Mouse (Mus musculus): ENCODE data around the gene Hhat. TPM values are rescaled to one million over a fixed set of nuclear protein-coding genes. Genes with fewer than 3 reads are reported as not detected.

Gene Hhat
- total and polyA plus RNA-seq, 3 experiments = 0.21 to 1.2 (median 1.1) TPM

DNA sequence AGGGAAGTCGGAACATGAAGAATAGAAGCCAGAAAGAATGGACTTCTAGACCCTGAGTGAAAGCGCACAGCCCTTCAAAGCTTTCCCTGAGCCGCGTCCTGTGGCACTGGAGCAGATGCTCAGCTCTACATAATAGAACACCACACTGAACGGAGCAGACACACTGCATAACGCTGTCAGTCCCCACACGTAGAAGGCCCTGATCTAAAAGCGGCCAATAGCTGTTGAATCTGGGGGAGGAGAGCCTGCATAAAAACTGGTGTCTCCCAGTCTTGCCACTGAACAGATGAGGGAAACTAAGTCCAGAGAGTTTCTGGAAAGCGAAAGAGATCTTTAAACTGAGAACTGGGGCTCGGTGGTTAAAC is 911 bp downstream of the Hhat start:
- Histone ChIP-seq H3K79me2 (replicated peaks; ENCODE audit: control insufficient read depth, extremely low read depth, insufficient read depth, poor library complexity, severe bottlenecking) (no peaks in the 10 kb centered on the region), H3K4me2 (ENCODE audit: insufficient read depth, low read depth, poor library complexity, severe bottlenecking) (no peak overlapping the region), H3K27ac (ENCODE audit: insufficient read depth, low read depth) (no peak overlapping the region), H3K27me3 (replicated peaks) (no peaks in the 10 kb centered on the region), H3K4me3 (replicated peaks in 1 of 3; ENCODE audit: low read depth in 2 of 3, low read length in 2 of 3, poor library complexity in 1 of 3) (no peak overlapping the region), H3K4me1 (ENCODE audit: control insufficient read depth in 1 of 2, insufficient read depth in 2 of 2) (peaks cover 2 to 12% of the 10 kb centered on the region in 2 experiments; a peak in 3 of 4 replicates), H3K9me3 (replicated peaks; ENCODE audit: low read length) (no peaks in the 10 kb centered on the region), H3K36me3 (replicated peaks in 1 of 2; ENCODE audit: control insufficient read depth in 1 of 2, insufficient read depth in 1 of 2, low read length in 1 of 2) (no peaks in the 10 kb centered on the region), H3K9ac (ENCODE audit: insufficient read depth, low read depth) (no peak overlapping the region)
- no peak for DNase-seq (ENCODE audit: extremely low read depth)
- TF ChIP-seq RAD21 (IDR thresholded peaks at IDR 0.05; ENCODE audit: low read depth, low read length) = no peak
- TF ChIP-seq POLR2AphosphoS2 (IDR thresholded peaks at IDR 0.05; ENCODE audit: low read depth, low read length) = no peak
- TF ChIP-seq POLR2A (IDR thresholded peaks at IDR 0.05; ENCODE audit: low read depth, low read length) = no peak
- no peak for TF ChIP-seq TCF12 (IDR thresholded peaks at IDR 0.05; ENCODE audit: low read depth, low read length)
- no peak for TF ChIP-seq BHLHE40 (IDR thresholded peaks at IDR 0.05; ENCODE audit: low read depth, low read length)
- TF ChIP-seq CTCF (conservative IDR thresholded peaks at IDR 0.05 in 1 of 2, IDR thresholded peaks at IDR 0.05 in 1 of 2; ENCODE audit: low read depth in 2 of 2, low read length in 2 of 2) = no peak
- no peak for TF ChIP-seq USF1 (IDR thresholded peaks at IDR 0.05; ENCODE audit: low read depth, low read length)
- no peak for TF ChIP-seq MAFK (IDR thresholded peaks at IDR 0.05; ENCODE audit: insufficient replicate concordance, low read length)
- TF ChIP-seq ZC3H11A (IDR thresholded peaks at IDR 0.05; ENCODE audit: low read depth, low read length) = no peak
- TF ChIP-seq NELFE (IDR thresholded peaks at IDR 0.05; ENCODE audit: low read depth, low read length) = no peak
- no peak for TF ChIP-seq IRF4 (IDR thresholded peaks at IDR 0.05; ENCODE audit: low read depth, low read length)
- no peak for TF ChIP-seq JUND (conservative IDR thresholded peaks at IDR 0.05; ENCODE audit: low read depth, low read length)
- TF ChIP-seq RCOR1 (conservative IDR thresholded peaks at IDR 0.05; ENCODE audit: low read depth, low read length) = no peak
- TF ChIP-seq ETS1 (conservative IDR thresholded peaks at IDR 0.05; ENCODE audit: low read depth, low read length) = no peak
- TF ChIP-seq KAT2A (IDR thresholded peaks at IDR 0.05; ENCODE audit: insufficient replicate concordance, low read length) = no peak
- TF ChIP-seq TBP (conservative IDR thresholded peaks at IDR 0.05; ENCODE audit: low read depth, low read length) = no peak
- no peak for TF ChIP-seq CHD2 (IDR thresholded peaks at IDR 0.05; ENCODE audit: low read length)
- no peak for TF ChIP-seq MAX (IDR thresholded peaks at IDR 0.05; ENCODE audit: low read length)
- TF ChIP-seq SIN3A (IDR thresholded peaks at IDR 0.05; ENCODE audit: low read length) = no peak
- in situ Hi-C loops (cut with MboI; ENCODE audit: low pct_ligation_motif_present, low pct_unique_long_range_greater_than_20kb, low sequenced_read_pairs) = loop anchor here (25.0 kb wide), 1 partner anchor 342 kb away; no protein-coding TSS in a partner anchor
- dilution Hi-C loops (cut with MboI; ENCODE audit: extremely low pct_ligation_motif_present, extremely low pct_unique_long_range_greater_than_20kb, low sequenced_read_pairs) = no loop called here

DNA sequence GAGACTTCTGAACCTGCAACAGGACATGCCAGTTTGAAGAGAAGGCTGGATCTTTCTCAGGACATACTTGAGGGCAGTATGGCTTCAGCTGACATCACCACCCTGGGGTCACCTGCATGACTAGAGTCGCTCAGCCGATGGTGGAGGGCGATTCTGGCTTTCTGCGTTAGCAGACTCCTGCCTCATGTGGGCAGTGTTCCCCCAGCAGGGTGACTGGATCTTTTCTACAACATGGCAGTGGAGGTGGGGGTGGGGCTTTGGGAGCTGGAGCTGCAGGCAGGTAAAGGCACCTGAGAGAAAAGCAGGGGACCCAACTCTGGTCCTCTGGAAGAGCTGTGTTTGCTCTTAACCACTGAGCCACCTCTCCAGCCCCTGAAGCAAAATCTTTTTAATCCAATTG is 5.5 kb downstream of the Hhat start:
- DNase-seq (ENCODE audit: extremely low read depth) = no peak
- peak; percentile 20; the same call in 1 of the 2 replicates for TF ChIP-seq SMC3 (IDR thresholded peaks at IDR 0.05; ENCODE audit: low read depth, low read length)
- no peak for TF ChIP-seq E2F4 (IDR thresholded peaks at IDR 0.05; ENCODE audit: insufficient replicate concordance, low read depth, low read length)
- TF ChIP-seq ZKSCAN1 (IDR thresholded peaks at IDR 0.05; ENCODE audit: borderline replicate concordance, low read depth, low read length) = no peak
- no peak for TF ChIP-seq JUN (IDR thresholded peaks at IDR 0.05; ENCODE audit: insufficient read depth, low read depth, low read length)
- TF ChIP-seq ZMIZ1 (IDR thresholded peaks at IDR 0.05; ENCODE audit: low read depth, low read length) = no peak
- TF ChIP-seq TBP (conservative IDR thresholded peaks at IDR 0.05; ENCODE audit: low read depth, low read length) = no peak
- no peak for TF ChIP-seq MEF2A (IDR thresholded peaks at IDR 0.05; ENCODE audit: borderline replicate concordance, low read depth, low read length)
- no peak for TF ChIP-seq ETS1 (conservative IDR thresholded peaks at IDR 0.05; ENCODE audit: low read depth, low read length)
- TF ChIP-seq CHD1 (IDR thresholded peaks at IDR 0.05; ENCODE audit: low read depth, low read length) = no peak
- no peak for TF ChIP-seq ZC3H11A (IDR thresholded peaks at IDR 0.05; ENCODE audit: low read depth, low read length)
- TF ChIP-seq GABPA (IDR thresholded peaks at IDR 0.05; ENCODE audit: insufficient replicate concordance, low read depth, low read length) = no peak
- TF ChIP-seq CTCF (conservative IDR thresholded peaks at IDR 0.05 in 1 of 2, IDR thresholded peaks at IDR 0.05 in 1 of 2; ENCODE audit: low read depth in 2 of 2, low read length in 2 of 2) = peak in 1 of 2 experiments; percentile 35; a peak in 2 of 4 replicates
- no peak for TF ChIP-seq PAX5 (IDR thresholded peaks at IDR 0.05; ENCODE audit: low read length)
- no peak for TF ChIP-seq USF2 (conservative IDR thresholded peaks at IDR 0.05; ENCODE audit: low read depth, low read length)
- no peak for TF ChIP-seq USF1 (IDR thresholded peaks at IDR 0.05; ENCODE audit: low read depth, low read length)
- no peak for TF ChIP-seq BHLHE40 (IDR thresholded peaks at IDR 0.05; ENCODE audit: low read depth, low read length)
- TF ChIP-seq RAD21 (IDR thresholded peaks at IDR 0.05; ENCODE audit: low read depth, low read length) = peak; percentile 36
- dilution Hi-C loops (cut with MboI; ENCODE audit: extremely low pct_ligation_motif_present, extremely low pct_unique_long_range_greater_than_20kb, low sequenced_read_pairs) (no loop called here), in situ Hi-C loops (cut with MboI; ENCODE audit: low pct_ligation_motif_present, low pct_unique_long_range_greater_than_20kb, low sequenced_read_pairs) (loop anchor here (25.0 kb wide), 1 partner anchor 347 kb away; no protein-coding TSS in a partner anchor)
- no peaks in the 10 kb centered on the region for H3K9me3 ChIP-seq (replicated peaks; ENCODE audit: low read length)
- no peak overlapping the region for H3K27ac ChIP-seq (ENCODE audit: insufficient read depth, low read depth)
- H3K4me3 ChIP-seq (replicated peaks in 1 of 3; ENCODE audit: low read depth in 2 of 3, low read length in 2 of 3, poor library complexity in 1 of 3) = no peak overlapping the region
- H3K9ac ChIP-seq (ENCODE audit: insufficient read depth, low read depth) = no peak overlapping the region
- no peak overlapping the region for H3K4me2 ChIP-seq (ENCODE audit: insufficient read depth, low read depth, poor library complexity, severe bottlenecking)
- no peaks in the 10 kb centered on the region for H3K36me3 ChIP-seq (replicated peaks in 1 of 2; ENCODE audit: control insufficient read depth in 1 of 2, insufficient read depth in 1 of 2, low read length in 1 of 2)
- no peaks in the 10 kb centered on the region for H3K79me2 ChIP-seq (replicated peaks; ENCODE audit: control insufficient read depth, extremely low read depth, insufficient read depth, poor library complexity, severe bottlenecking)
- no peaks in the 10 kb centered on the region for H3K27me3 ChIP-seq (replicated peaks)
- peaks cover 5 to 36% of the 10 kb centered on the region in 2 experiments; a peak in 3 of 4 replicates for H3K4me1 ChIP-seq (ENCODE audit: control insufficient read depth in 1 of 2, insufficient read depth in 2 of 2)
